Mouse (Mus musculus) forebrain, embryonic 14.5 days (tissue): Measurements from ENCODE around the gene Dolk. TPM values are rescaled to one million over a fixed set of nuclear protein-coding genes. Genes with fewer than 3 reads are reported as not detected.

Source experiments
- ATAC-seq: fragments of 200-750 bp; cut with Nextera tagmentation; 2 replicates; pipeline ENCODE4 v1.8.0; 2017; ENCODE audit warnings: mild to moderate bottlenecking, moderate library complexity
- DNase-seq: peaks from one replicate; pipeline ENCODE4 v3.0.0-alpha.2; 2015; ENCODE audit warnings: low spot score
- H3K27ac ChIP-seq: fragments of 300-500 bp; sonication (generic); 2 replicates; pipeline ENCODE4 v1.5.1; 2014; ENCODE audit warnings: low read depth, mild to moderate bottlenecking, control low read depth, low read length, moderate library complexity
- H3K27me3 ChIP-seq: fragments of 300-500 bp; sonication (generic); replicated peaks from 2 replicates; pipeline ENCODE4 v1.6.1; 2014; ENCODE audit warnings: low read length, control low read depth, mixed read lengths; ENCODE audit not compliant: control insufficient read depth, insufficient read depth
- H3K36me3 ChIP-seq: fragments of 300-500 bp; sonication (generic); 2 replicates; pipeline ENCODE4 v1.6.1; 2014; ENCODE audit warnings: low read length, control low read depth; ENCODE audit not compliant: control insufficient read depth, insufficient read depth
- H3K4me1 ChIP-seq: fragments of 300-500 bp; sonication (generic); 2 replicates; pipeline ENCODE4 v1.6.1; 2014; ENCODE audit warnings: antibody characterized with exemption, low read length, control low read depth; ENCODE audit not compliant: control insufficient read depth, insufficient read depth
- H3K4me2 ChIP-seq: fragments of 300-500 bp; sonication (generic); 2 replicates; pipeline ENCODE4 v1.6.1; 2014; ENCODE audit warnings: mild to moderate bottlenecking, control low read depth, low read length
- H3K4me3 ChIP-seq: fragments of 300-500 bp; sonication (generic); 2 replicates; pipeline ENCODE4 v1.5.1; 2014; ENCODE audit warnings: low read depth, low read length, control low read depth
- H3K9ac ChIP-seq: fragments of 300-500 bp; sonication (generic); 2 replicates; pipeline ENCODE4 v1.6.1; 2014; ENCODE audit warnings: mild to moderate bottlenecking, low read length, control low read depth, moderate library complexity
- H3K9me3 ChIP-seq: fragments of 300-500 bp; sonication (generic); replicated peaks from 2 replicates; pipeline ENCODE4 v1.6.1; 2016; ENCODE audit warnings: low read length, control low read depth, mixed read lengths; ENCODE audit not compliant: control insufficient read depth
- WGBS: fragments of 180-500 bp; shearing (Covaris S2); extraction: QIAGEN DNeasy Blood & Tissue Kit; methylation state at CpG from one replicate; pipeline ENCODE4 v1.1.7; 2014; 5-methylcytosine and 5-hydroxymethylcytosine counted together
- polyA plus RNA-seq: library from polyadenylated mRNA; unstranded; fragments of >200 nt; fragmentation: Nextera tagmentation; extraction: Ambion mirVana; gene quantifications from 2 replicates; pipeline ENCODE4 v1.2.1, GENCODE M21; 2014

Gene Dolk
- 30.2 and 35.4 TPM in 2 replicates for polyA plus RNA-seq

- peak; percentile 98 for DNase-seq
- Histone ChIP-seq H3K9me3 (no peaks in the 10 kb centered on the region), H3K4me1 (peaks cover 18% of the 10 kb centered on the region), H3K27me3 (no peaks in the 10 kb centered on the region), H3K4me3 (peak within 1 kb of the TSS; percentile 95), H3K4me2 (peak within 1 kb of the TSS; percentile 93), H3K9ac (peak within 1 kb of the TSS; percentile 92), H3K36me3 (peaks cover 12% of the 10 kb centered on the region; the same call in 1 of the 2 replicates), H3K27ac (peak within 1 kb of the TSS; percentile 50; the same call in 1 of the 2 replicates)
- under 1% methylated on average over 64 of the region's 68 CpGs for WGBS
- ATAC-seq, result peak; percentile 97
Observed at GRCm38 (mm10) chr2:30286192-30287026, at the start of gene Dolk, which contains the start of gene Nup188. Gene Dolk (minus strand): TSS chr2:30286334. Gene Nup188 (plus strand): TSS chr2:30286397.

GRCm38 (mm10) chr2:30335324-30335723 lies 49.2 kb upstream of the Dolk start:
- H3K4me1 ChIP-seq, result no peaks in the 10 kb centered on the region
- no peak overlapping the region for H3K9ac ChIP-seq
- no peak for ATAC-seq
- H3K9me3 ChIP-seq, result no peaks in the 10 kb centered on the region
- 91% methylated on average over 2 of the region's 2 CpGs for WGBS
- H3K4me2 ChIP-seq, result no peak overlapping the region
- no peak overlapping the region for H3K27ac ChIP-seq
- DNase-seq, result no peak
- peaks cover 98% of the 10 kb centered on the region for H3K36me3 ChIP-seq
- no peaks in the 10 kb centered on the region for H3K27me3 ChIP-seq
- no peak overlapping the region for H3K4me3 ChIP-seq

- Histone ChIP-seq H3K4me1 (no peaks in the 10 kb centered on the region), H3K36me3 (peaks cover 97% of the 10 kb centered on the region), H3K27me3 (no peaks in the 10 kb centered on the region), H3K4me2 (no peak overlapping the region), H3K27ac (no peak overlapping the region), H3K9me3 (no peaks in the 10 kb centered on the region), H3K4me3 (no peak overlapping the region), H3K9ac (no peak overlapping the region)
- WGBS, result 95% methylated on average over 3 of the region's 3 CpGs
- no peak for DNase-seq
- no peak for ATAC-seq
Observed at GRCm38 (mm10) chr2:30328791-30329190, 42.7 kb upstream of the Dolk start.

- DNase-seq, result no peak
Observed at GRCm38 (mm10) chr2:30327276-30327675, 41.1 kb upstream of the Dolk start.

GRCm38 (mm10) chr2:30325296-30325695 lies 39.2 kb upstream of the Dolk start:
- no peaks in the 10 kb centered on the region for H3K9me3 ChIP-seq
- WGBS, result 97% methylated on average over 5 of the region's 5 CpGs
- no peak overlapping the region for H3K4me3 ChIP-seq
- H3K27me3 ChIP-seq, result no peaks in the 10 kb centered on the region
- ATAC-seq (no peak), DNase-seq (no peak)
- no peak overlapping the region for H3K4me2 ChIP-seq
- H3K36me3 ChIP-seq, result peaks cover 95% of the 10 kb centered on the region
- no peak overlapping the region for H3K9ac ChIP-seq
- no peak overlapping the region for H3K27ac ChIP-seq
- no peaks in the 10 kb centered on the region for H3K4me1 ChIP-seq

More at GRCm38 (mm10) chr2:30327276-30327675, 41.1 kb upstream of the Dolk start:
- H3K27ac ChIP-seq, result no peak overlapping the region
- peaks cover 97% of the 10 kb centered on the region for H3K36me3 ChIP-seq
- H3K4me3 ChIP-seq, result no peak overlapping the region
- H3K4me1 ChIP-seq, result no peaks in the 10 kb centered on the region
- no peak for ATAC-seq
- H3K9ac ChIP-seq, result no peak overlapping the region
- WGBS, result 95% methylated on average over 7 of the region's 7 CpGs
- no peak overlapping the region for H3K4me2 ChIP-seq
- no peaks in the 10 kb centered on the region for H3K27me3 ChIP-seq
- H3K9me3 ChIP-seq, result no peaks in the 10 kb centered on the region

GRCm38 (mm10) chr2:30323111-30323510 lies 37.0 kb upstream of the Dolk start:
- Histone ChIP-seq H3K36me3 (peaks cover 88% of the 10 kb centered on the region), H3K9ac (no peak overlapping the region), H3K4me3 (no peak overlapping the region), H3K4me1 (no peaks in the 10 kb centered on the region), H3K4me2 (no peak overlapping the region), H3K27ac (no peak overlapping the region), H3K27me3 (no peaks in the 10 kb centered on the region), H3K9me3 (no peaks in the 10 kb centered on the region)
- WGBS, result 91% methylated on average over 7 of the region's 7 CpGs
- no peak for DNase-seq
- no peak for ATAC-seq

GRCm38 (mm10) chr2:30319260-30319659 lies 33.1 kb upstream of the Dolk start:
- H3K36me3 ChIP-seq, result peaks cover 89% of the 10 kb centered on the region
- no peaks in the 10 kb centered on the region for H3K4me1 ChIP-seq
- 93% methylated on average over 4 of the region's 4 CpGs for WGBS
- H3K27ac ChIP-seq, result no peak overlapping the region
- no peaks in the 10 kb centered on the region for H3K27me3 ChIP-seq
- H3K9ac ChIP-seq, result no peak overlapping the region
- DNase-seq (no peak), ATAC-seq (no peak)
- no peaks in the 10 kb centered on the region for H3K9me3 ChIP-seq
- H3K4me2 ChIP-seq, result no peak overlapping the region
- H3K4me3 ChIP-seq, result no peak overlapping the region

- DNase-seq (no peak), ATAC-seq (no peak)
- Histone ChIP-seq H3K4me2 (no peak overlapping the region), H3K4me3 (no peak overlapping the region), H3K36me3 (peaks cover 89% of the 10 kb centered on the region), H3K9ac (no peak overlapping the region), H3K27ac (no peak overlapping the region), H3K4me1 (no peaks in the 10 kb centered on the region), H3K9me3 (no peaks in the 10 kb centered on the region), H3K27me3 (no peaks in the 10 kb centered on the region)
- WGBS, result 93% methylated on average over 5 of the region's 5 CpGs
Observed at GRCm38 (mm10) chr2:30316955-30317354, 30.8 kb upstream of the Dolk start.

GRCm38 (mm10) chr2:30316136-30316535 lies 30.0 kb upstream of the Dolk start:
- Histone ChIP-seq H3K36me3 (peaks cover 88% of the 10 kb centered on the region), H3K4me3 (no peak overlapping the region), H3K9ac (no peak overlapping the region), H3K27ac (no peak overlapping the region), H3K9me3 (no peaks in the 10 kb centered on the region), H3K4me2 (no peak overlapping the region), H3K27me3 (no peaks in the 10 kb centered on the region), H3K4me1 (no peaks in the 10 kb centered on the region)
- ATAC-seq (no peak), DNase-seq (no peak)
- 91% methylated on average over 4 of the region's 4 CpGs for WGBS
